Mouse (Mus musculus) neural tube, embryonic 15.5 days (tissue): ENCODE data around the gene Mknk1. TPM values are rescaled to one million over a fixed set of nuclear protein-coding genes. Genes with fewer than 3 reads are reported as not detected.

ENCODE experiments used
- polyA plus RNA-seq: library from polyadenylated mRNA; unstranded; fragments of >200 nt; fragmentation: Nextera tagmentation; extraction: Ambion mirVana; gene quantifications from 2 replicates; pipeline ENCODE4 v1.2.1, GENCODE M21; 2015

Gene Mknk1
- polyA plus RNA-seq, 1 experiment from 2014 or later, result 25.3 TPM

Other genes with a start within 250 kb of the Mknk1 start
- gene Cyp4a32, start 238.2 kb upstream of the Mknk1 start, polyA plus RNA-seq, result not detected in 2 replicates
- gene Cyp4b1, start 191.5 kb upstream of the Mknk1 start, polyA plus RNA-seq, result 1.3 TPM in 2 replicates
- 15.3 and 22.3 TPM in 2 replicates for gene Efcab14, start 101.5 kb upstream of the Mknk1 start, polyA plus RNA-seq
- gene Tex38, start 58.2 kb upstream of the Mknk1 start, polyA plus RNA-seq, result 0.33 and 0.40 TPM in 2 replicates
- gene Atpaf1, start 54.4 kb upstream of the Mknk1 start, polyA plus RNA-seq, result 42.0 and 50.9 TPM in 2 replicates
- 8.1 and 8.4 TPM in 2 replicates for gene Mob3c, start 11.1 kb upstream of the Mknk1 start, polyA plus RNA-seq
- gene Kncn, start 45.2 kb downstream of the Mknk1 start, polyA plus RNA-seq, result 0.12 and 0.19 TPM in 2 replicates
- gene 6430628N08Rik, start 51.5 kb downstream of the Mknk1 start, polyA plus RNA-seq, result 1.2 and 1.3 TPM in 2 replicates
- 1.2 and 2.1 TPM in 2 replicates for gene Dmbx1, start 100.7 kb downstream of the Mknk1 start, polyA plus RNA-seq
- gene Faah, start 178.7 kb downstream of the Mknk1 start, polyA plus RNA-seq, result 18.9 and 22.8 TPM in 2 replicates
- 13.1 and 13.5 TPM in 2 replicates for gene Nsun4, start 214.7 kb downstream of the Mknk1 start, polyA plus RNA-seq
- 499 and 535 TPM in 2 replicates for gene Uqcrh, start 235.9 kb downstream of the Mknk1 start, polyA plus RNA-seq
- gene Lrrc41, start 236.1 kb downstream of the Mknk1 start, polyA plus RNA-seq, result 70.9 and 73.3 TPM in 2 replicates